Comparison of ENCODE assay signal across 7 mouse cellular contexts in genomic region chr13:49145396-49145795, GRCm38 (mm10). TPM values are rescaled to one million over a fixed set of nuclear protein-coding genes. Genes with fewer than 3 reads are reported as not detected.
DNase-seq lines count a peak whose midpoint lies in the region; ATAC-seq lines count a peak whose summit lies in the region.

No protein-coding gene starts in this region.

- no peak overlapping the region for H3K27ac ChIP-seq in midbrain, embryonic 12.5 days (replicated peaks)

- H3K4me1 ChIP-seq in midbrain, embryonic 12.5 days, result peaks cover 51% of the 10 kb centered on the region

- H3K9ac ChIP-seq in midbrain, embryonic 12.5 days (replicated peaks), result peak overlapping the region; percentile 94

- no peak for ATAC-seq in midbrain, embryonic 12.5 days (ENCODE audit: low FRiP score, low read depth)
- no peak for ATAC-seq in granulocyte monocyte progenitor cell, adult 5-6 weeks (replicated peaks; ENCODE audit: poor library complexity, severe bottlenecking)

- H3K36me3 ChIP-seq in midbrain, embryonic 12.5 days, result no peaks in the 10 kb centered on the region

- peaks cover 39% of the 10 kb centered on the region for H3K27me3 ChIP-seq in midbrain, embryonic 12.5 days

- 39% methylated on average over 7 of the region's 7 CpGs for WGBS in midbrain, embryonic 12.5 days

- no peaks in the 10 kb centered on the region for H3K9me3 ChIP-seq in midbrain, embryonic 12.5 days

- H3K4me3 ChIP-seq in midbrain, embryonic 12.5 days, result peak overlapping the region; percentile 89

- DNase-seq in cerebellum, adult 11-12 months, result peak; percentile 83
- peak; percentile 80 for DNase-seq in cerebellum, adult 9-10 months
- peak; percentile 87 for DNase-seq in gastrocnemius, postnatal 25 days
- no peak for DNase-seq in T-cell, adult 2 months (ENCODE audit: low spot score)
- no peak for DNase-seq in urinary bladder, adult 18-20 months (ENCODE audit: low spot score in 2 of 2)

- H3K4me2 ChIP-seq in midbrain, embryonic 12.5 days (replicated peaks), result peak overlapping the region; percentile 84

RNA-seq across cellular contexts. Expression of gene Wnk2, which starts 2.4 kb away (rescaled TPM):
- 10 to 100 TPM; 51.0 to 62.2 TPM for total RNA-seq in gastrocnemius, postnatal 25 days (2021)
- 12.0 and 15.0 TPM in 2 replicates for polyA plus RNA-seq in midbrain, embryonic 12.5 days (2016; fragmentation: Nextera tagmentation; extraction: Ambion mirVana)
- not detected in 2 replicates for total RNA-seq in granulocyte monocyte progenitor cell, adult 5-6 weeks (2014; fragmentation: Nextera tagmentation)
- total RNA-seq in granulocyte monocyte progenitor cell, adult 5-6 weeks (2017), result not detected in 2 replicates

RNA-seq across cellular contexts. Expression of gene Ninj1, which starts 41.9 kb away (rescaled TPM):
- total RNA-seq in gastrocnemius, postnatal 25 days (2021), result 10 to 100 TPM; 15.8 to 18.8 TPM
- polyA plus RNA-seq in midbrain, embryonic 12.5 days (2016; fragmentation: Nextera tagmentation; extraction: Ambion mirVana), result 15.9 and 16.7 TPM in 2 replicates
- 52.5 and 96.9 TPM in 2 replicates for total RNA-seq in granulocyte monocyte progenitor cell, adult 5-6 weeks (2014; fragmentation: Nextera tagmentation)
- 44.6 and 48.6 TPM in 2 replicates for total RNA-seq in granulocyte monocyte progenitor cell, adult 5-6 weeks (2017)

Comparison
In these comparisons a context has a peak if more than half of its experiments do, and no peak if none do; other contexts are left out.
1. DNase-seq: peak in cerebellum, adult 11-12 months (single experiment), cerebellum, adult 9-10 months (single experiment) and gastrocnemius, postnatal 25 days (single experiment); none in T-cell, adult 2 months (single experiment) and urinary bladder, adult 18-20 months (0 of 2).
2. RNA of gene Wnk2, which starts 2.4 kb away (total RNA-seq): 51.0 to 62.2 TPM in gastrocnemius, postnatal 25 days; not detected in granulocyte monocyte progenitor cell, adult 5-6 weeks; every median in the first group is over 10 times any median in the second.